Mouse (Mus musculus) left cerebral cortex, adult 2 months (tissue): ENCODE measurements around the gene Pwwp2a. TPM values are rescaled to one million over a fixed set of nuclear protein-coding genes. Genes with fewer than 3 reads are reported as not detected.
A peak's percentile ranks its signal among the peaks of the same experiment; 100 is the strongest.

ENCODE experiments used
- DNase-seq, 2 experiments: peaks; one replicate each; pipeline ENCODE4 v3.0.0; 2021 to 2022; ENCODE audit warnings: low spot score in 2 of 2, mixed read lengths in 1 of 2; ENCODE audit errors: extremely low spot score in 1 of 2
- H3K27ac ChIP-seq: fragments of 200-600 bp; 2 replicates; pipeline ENCODE4 v1.8.1; 2022
- H3K4me3 ChIP-seq: fragments of 200-600 bp; 2 replicates; pipeline ENCODE4 v1.8.1; 2022
- CTCF ChIP-seq: fragments of 200-600 bp; IDR thresholded peaks from 2 replicates; pipeline ENCODE4 v1.8.1; 2022; ENCODE audit warnings: antibody characterized with exemption, mild to moderate bottlenecking, moderate library complexity
- intact Hi-C: fragments of 180-260 bp; cut with DNase I; formaldehyde crosslinking; loops from one replicate; pipeline ENCODE4 v1.15.1; 2025
- long read RNA-seq, 2 experiments: library from polyadenylated mRNA; stranded (forward); transcript quantifications; one replicate each; pipeline ENCODE4 v2.0.0; 2021; ENCODE audit warnings: borderline mapping rate in 2 of 2
- total RNA-seq, 2 experiments: library from RNA; stranded (reverse); gene quantifications; 2 replicates each; pipeline ENCODE4 v1.2.3; 2021

Pwwp2a gene
- 10 to 100 TPM; 65.2 to 65.7 TPM for total RNA-seq
- long read RNA-seq, experiment 1, transcript Pwwp2a-201 (2 exons, 3,277 nt): major isoform, 5 of 22 reads
- long read RNA-seq, experiment 1, partial matches to known transcripts: 1 of 22 reads
- long read RNA-seq, experiment 1, other reads (novel, unspliced or antisense): 14 of 22 reads
- long read RNA-seq, experiment 2, transcript Pwwp2a-201 (2 exons, 3,277 nt): major isoform, 5 of 24 reads
- long read RNA-seq, experiment 2, partial matches to known transcripts: 3 of 24 reads
- long read RNA-seq, experiment 2, other reads (novel, unspliced or antisense): 13 of 24 reads

GRCm38 (mm10) chr11:43681472-43682414 lies at the start of gene Pwwp2a:
Pwwp2a (plus strand) TSS chr11:43681998.
- Histone ChIP-seq H3K27ac (peak within 1 kb of the TSS; percentile 92), H3K4me3 (peak within 1 kb of the TSS; percentile 82)
- intact Hi-C loops: loop anchor here (1.0 to 5.0 kb wide), 5 partner anchors 55 to 239 kb away; partner anchors contain the start of gene Ttc1
- DNase-seq: peak; percentile 99
- TF ChIP-seq CTCF: peak; percentile 33

- Histone ChIP-seq H3K27ac (peak overlapping the region; percentile 66), H3K4me3 (no peak overlapping the region)
- intact Hi-C loops: no loop called here
- TF ChIP-seq CTCF: no peak
- DNase-seq: peak in 1 of 2 experiments; percentile 17
These were observed 49.2 kb upstream of the Pwwp2a start for GRCm38 (mm10) chr11:43632566-43632965.

- no peak for DNase-seq
- TF ChIP-seq CTCF: no peak
- intact Hi-C loops: no loop called here
- H3K4me3 ChIP-seq: no peak overlapping the region
- H3K27ac ChIP-seq: peak overlapping the region; percentile 66
These were observed 48.6 kb upstream of the Pwwp2a start for GRCm38 (mm10) chr11:43633165-43633564.

- intact Hi-C loops: no loop called here
- H3K27ac ChIP-seq: peak overlapping the region; percentile 66
- no peak overlapping the region for H3K4me3 ChIP-seq
- TF ChIP-seq CTCF: no peak; the same call in 1 of the 2 replicates
- DNase-seq: peak; percentile 32 to 57
These were observed 48.0 kb upstream of the Pwwp2a start for GRCm38 (mm10) chr11:43633658-43634401.

GRCm38 (mm10) chr11:43636761-43637160 lies 45.0 kb upstream of the Pwwp2a start:
- intact Hi-C loops: no loop called here
- Histone ChIP-seq H3K27ac (peak overlapping the region; percentile 16), H3K4me3 (no peak overlapping the region)
- no peak for TF ChIP-seq CTCF
- DNase-seq: peak in 1 of 2 experiments; percentile 26

- intact Hi-C loops: no loop called here
- TF ChIP-seq CTCF: no peak
- DNase-seq: no peak
- Histone ChIP-seq H3K4me3 (no peak overlapping the region), H3K27ac (no peak overlapping the region)
These were observed 43.3 kb upstream of the Pwwp2a start for GRCm38 (mm10) chr11:43638486-43638885.

- DNase-seq: peak; percentile 63 to 67
- no peak for TF ChIP-seq CTCF
- intact Hi-C loops: no loop called here
- H3K27ac ChIP-seq: no peak overlapping the region
- no peak overlapping the region for H3K4me3 ChIP-seq
These were observed 38.6 kb upstream of the Pwwp2a start for GRCm38 (mm10) chr11:43643180-43643591.

GRCm38 (mm10) chr11:43645286-43645685 lies 36.5 kb upstream of the Pwwp2a start:
- TF ChIP-seq CTCF: peak; percentile 25
- intact Hi-C loops: no loop called here
- no peak for DNase-seq
- no peak overlapping the region for H3K4me3 ChIP-seq
- H3K27ac ChIP-seq: no peak overlapping the region

GRCm38 (mm10) chr11:43653051-43653475 lies 28.7 kb upstream of the Pwwp2a start:
- DNase-seq: no peak
- no peak for TF ChIP-seq CTCF
- no peak overlapping the region for H3K4me3 ChIP-seq
- intact Hi-C loops: no loop called here
- no peak overlapping the region for H3K27ac ChIP-seq

GRCm38 (mm10) chr11:43656464-43656863 lies 25.3 kb upstream of the Pwwp2a start:
- no peak for DNase-seq
- Histone ChIP-seq H3K27ac (no peak overlapping the region), H3K4me3 (no peak overlapping the region)
- intact Hi-C loops: no loop called here
- no peak for TF ChIP-seq CTCF

- no peak for DNase-seq
- no peak overlapping the region for H3K27ac ChIP-seq
- intact Hi-C loops: no loop called here
- no peak overlapping the region for H3K4me3 ChIP-seq
- no peak for TF ChIP-seq CTCF
These were observed 23.8 kb upstream of the Pwwp2a start for GRCm38 (mm10) chr11:43658010-43658409.
